Mouse (Mus musculus): Measurements from ENCODE around the gene Tatdn3. TPM values are rescaled to one million over a fixed set of nuclear protein-coding genes. Genes with fewer than 3 reads are reported as not detected.

Tatdn3 gene
- 10 to 100 TPM; 14.4 to 15.2 TPM for total RNA-seq (2021)
- long read RNA-seq, experiment 1, partial matches to known transcripts = 2 of 9 reads
- long read RNA-seq, experiment 1, other reads (novel, unspliced or antisense) = 2 of 9 reads
- long read RNA-seq, experiment 2, transcript Tatdn3-201 (10 exons, 1,196 nt) = major isoform, 6 of 11 reads
- long read RNA-seq, experiment 2, partial matches to known transcripts = 1 of 11 reads
- long read RNA-seq, experiment 2, other reads (novel, unspliced or antisense) = 3 of 11 reads

DNA sequence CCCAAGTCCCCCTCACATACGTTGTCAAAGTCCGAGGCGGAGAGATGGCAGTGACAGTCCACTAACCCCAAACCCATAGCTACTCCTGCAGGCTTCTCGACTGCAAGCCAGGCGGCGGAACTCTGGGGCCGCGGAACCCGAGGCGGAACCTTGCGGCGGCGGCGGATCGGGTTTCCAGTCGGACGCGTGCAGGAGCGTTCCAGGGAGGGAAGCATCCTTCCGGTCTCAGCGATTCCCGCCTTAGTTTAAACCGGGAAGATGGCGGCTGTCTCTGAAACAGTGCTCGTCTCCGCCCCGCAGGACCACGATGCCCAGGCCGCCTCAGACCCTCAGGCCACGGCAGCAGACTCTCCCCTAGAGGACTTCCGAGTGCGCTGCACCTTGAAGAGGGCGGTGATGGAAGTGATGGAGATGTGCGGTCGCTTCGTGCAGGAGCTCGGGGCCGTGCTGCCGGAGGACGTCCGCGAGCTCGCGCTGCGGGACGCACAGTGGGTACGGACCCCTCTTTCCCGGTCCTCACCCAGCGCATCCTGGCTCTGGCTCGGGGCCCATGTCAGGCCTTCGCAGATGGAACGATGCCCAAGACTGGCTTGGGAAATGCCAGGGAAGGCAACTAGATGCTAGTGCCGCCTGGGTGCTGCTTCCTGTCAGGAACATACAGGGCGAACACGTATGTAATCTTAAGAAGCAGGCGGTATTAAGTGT, at the start of gene Tatdn3, which contains the start of gene Nsl1:
Gene Tatdn3 (minus strand): TSS at position 152 of the 705 bp plus-strand sequence.
Gene Nsl1 (plus strand): TSS at position 232 of the 705 bp plus-strand sequence.
- DNase-seq = peak; percentile 93
- Histone ChIP-seq H3K4me3 (peak within 1 kb of the TSS; percentile 87), H3K27ac (peak within 1 kb of the TSS; percentile 91)
- intact Hi-C loops (cut with DNase I) = loop anchor here (2.0 to 5.0 kb wide), 2 partner anchors 36 to 121 kb away; partner anchors contain the start of gene Flvcr1
- peak; percentile 56 for TF ChIP-seq CTCF (IDR thresholded peaks at IDR 0.05)

- no peak overlapping the region for H3K4me3 ChIP-seq
- intact Hi-C loops (cut with DNase I) = no loop called here
- H3K27ac ChIP-seq = no peak overlapping the region
- no peak for DNase-seq
- TF ChIP-seq CTCF (IDR thresholded peaks at IDR 0.05) = no peak
These were observed 48.4 kb upstream of the Tatdn3 start for GRCm38 (mm10) chr1:191111146-191111545.

GRCm38 (mm10) chr1:191109907-191110306, 47.2 kb upstream of the Tatdn3 start:
- DNase-seq = no peak
- no peak for TF ChIP-seq CTCF (IDR thresholded peaks at IDR 0.05)
- intact Hi-C loops (cut with DNase I) = no loop called here
- Histone ChIP-seq H3K4me3 (no peak overlapping the region), H3K27ac (no peak overlapping the region)

GRCm38 (mm10) chr1:191107306-191107705, 44.6 kb upstream of the Tatdn3 start:
- H3K4me3 ChIP-seq = no peak overlapping the region
- no peak for DNase-seq
- intact Hi-C loops (cut with DNase I) = no loop called here
- TF ChIP-seq CTCF (IDR thresholded peaks at IDR 0.05) = no peak
- H3K27ac ChIP-seq = no peak overlapping the region

- intact Hi-C loops (cut with DNase I) = no loop called here
- no peak overlapping the region for H3K4me3 ChIP-seq
- no peak overlapping the region for H3K27ac ChIP-seq
- TF ChIP-seq CTCF (IDR thresholded peaks at IDR 0.05) = no peak
- no peak for DNase-seq
These were observed 42.5 kb upstream of the Tatdn3 start for GRCm38 (mm10) chr1:191105246-191105645.

- no peak for TF ChIP-seq CTCF (IDR thresholded peaks at IDR 0.05)
- no peak overlapping the region for H3K4me3 ChIP-seq
- DNase-seq = no peak
- intact Hi-C loops (cut with DNase I) = no loop called here
- no peak overlapping the region for H3K27ac ChIP-seq
These were observed 40.1 kb upstream of the Tatdn3 start for GRCm38 (mm10) chr1:191102730-191103370.

GRCm38 (mm10) chr1:191099772-191100291, 37.1 kb upstream of the Tatdn3 start:
- intact Hi-C loops (cut with DNase I) = loop anchor here (10.0 kb wide), 1 partner anchor 175 kb away; no protein-coding TSS in a partner anchor

GRCm38 (mm10) chr1:191099114-191099513, 36.4 kb upstream of the Tatdn3 start:
- TF ChIP-seq CTCF (IDR thresholded peaks at IDR 0.05) = no peak
- intact Hi-C loops (cut with DNase I) = loop anchor here (10.0 kb wide), 1 partner anchor 176 kb away; no protein-coding TSS in a partner anchor
- DNase-seq = no peak
- H3K27ac ChIP-seq = no peak overlapping the region
- H3K4me3 ChIP-seq = no peak overlapping the region

More at GRCm38 (mm10) chr1:191099772-191100291, 37.1 kb upstream of the Tatdn3 start:
- TF ChIP-seq CTCF (IDR thresholded peaks at IDR 0.05) = no peak
- Histone ChIP-seq H3K4me3 (no peak overlapping the region), H3K27ac (no peak overlapping the region)
- no peak for DNase-seq

- H3K4me3 ChIP-seq = peak within 1 kb of the TSS; percentile 80
- intact Hi-C loops (cut with DNase I) = loop anchor here (10.0 kb wide), 1 partner anchor 177 kb away; no protein-coding TSS in a partner anchor
- DNase-seq = peak; percentile 68
- peak; percentile 55 for TF ChIP-seq CTCF (IDR thresholded peaks at IDR 0.05)
- H3K27ac ChIP-seq = peak within 1 kb of the TSS; percentile 56
These were observed 35.3 kb upstream of the Tatdn3 start, which contains the start of gene Batf3 for GRCm38 (mm10) chr1:191097802-191098747. Gene Batf3 (plus strand): TSS chr1:191097847.

GRCm38 (mm10) chr1:191096871-191097681, 34.3 kb upstream of the Tatdn3 start:
- no peak for DNase-seq
- intact Hi-C loops (cut with DNase I) = loop anchor here (10.0 kb wide), 1 partner anchor 178 kb away; no protein-coding TSS in a partner anchor
- Histone ChIP-seq H3K4me3 (peak overlapping the region; percentile 80), H3K27ac (no peak overlapping the region)
- no peak for TF ChIP-seq CTCF (IDR thresholded peaks at IDR 0.05)

- peak; percentile 34 for TF ChIP-seq CTCF (IDR thresholded peaks at IDR 0.05)
- no peak for DNase-seq
- intact Hi-C loops (cut with DNase I) = loop anchor here (10.0 kb wide), 1 partner anchor 180 kb away; no protein-coding TSS in a partner anchor
- Histone ChIP-seq H3K27ac (no peak overlapping the region), H3K4me3 (no peak overlapping the region)
These were observed 32.3 kb upstream of the Tatdn3 start for GRCm38 (mm10) chr1:191095019-191095418.
